Mouse (Mus musculus) liver, embryonic 14.5 days (tissue): ENCODE data around the gene Rara. TPM values are rescaled to one million over a fixed set of nuclear protein-coding genes. Genes with fewer than 3 reads are reported as not detected.

Source experiments
- ATAC-seq: fragments of 200-750 bp; cut with Nextera tagmentation; 2 replicates; pipeline ENCODE4 v1.8.0; 2017; ENCODE audit warnings: moderate number of reproducible peaks, mild to moderate bottlenecking, moderate library complexity; ENCODE audit not compliant: insufficient read depth
- DNase-seq, 3 experiments: peaks; one replicate each; pipeline ENCODE4 v3.0.0-alpha.2; 2012 to 2013; ENCODE audit warnings: low read depth in 3 of 3, low spot score in 3 of 3
- H3K27ac ChIP-seq: fragments of 300-500 bp; sonication (generic); 2 replicates; pipeline ENCODE4 v1.5.1; 2014; ENCODE audit warnings: moderate library complexity, mild to moderate bottlenecking, control low read depth, inconsistent platforms
- H3K27me3 ChIP-seq: fragments of 300-500 bp; sonication (generic); 2 replicates; pipeline ENCODE4 v1.6.1; 2014; ENCODE audit warnings: mild to moderate bottlenecking, low read length, moderate library complexity; ENCODE audit not compliant: control insufficient read depth, insufficient read depth
- H3K36me3 ChIP-seq: fragments of 300-500 bp; sonication (generic); replicated peaks from 2 replicates; pipeline ENCODE4 v1.6.1; 2014; ENCODE audit warnings: low read depth; ENCODE audit not compliant: control insufficient read depth, insufficient read depth
- H3K4me1 ChIP-seq, 2 experiments: fragments of 200-500 bp in 1 of 2; fragments of 300-500 bp in 1 of 2; sonication (generic) in 1 of 2; replicated peaks; 2 replicates each; pipeline ENCODE4 v1.6.1; 2012 to 2014; ENCODE audit warnings: antibody characterized with exemption in 1 of 2, inconsistent platforms in 1 of 2, low read length in 1 of 2; ENCODE audit not compliant: control insufficient read depth in 2 of 2, insufficient read depth in 2 of 2
- H3K4me2 ChIP-seq: fragments of 300-500 bp; sonication (generic); 2 replicates; pipeline ENCODE4 v1.6.1; 2014; ENCODE audit warnings: low read depth, mild to moderate bottlenecking, control low read depth, moderate library complexity
- H3K4me3 ChIP-seq, 2 experiments: fragments of 200-500 bp in 1 of 2; fragments of 300-500 bp in 1 of 2; sonication (generic) in 1 of 2; 2 replicates each; pipeline ENCODE4 v1.5.1; 2012 to 2014; ENCODE audit warnings: low read depth in 2 of 2, low read length in 2 of 2, mild to moderate bottlenecking in 2 of 2, control low read depth in 1 of 2, inconsistent platforms in 1 of 2, moderate library complexity in 1 of 2; ENCODE audit not compliant: insufficient read depth in 1 of 2
- H3K9ac ChIP-seq: fragments of 300-500 bp; sonication (generic); replicated peaks from 2 replicates; pipeline ENCODE4 v1.6.1; 2014; ENCODE audit warnings: mild to moderate bottlenecking, control low read depth, moderate library complexity
- H3K9me3 ChIP-seq: fragments of 300-500 bp; sonication (generic); 2 replicates; pipeline ENCODE4 v1.6.1; 2016; ENCODE audit warnings: low read length, mixed read lengths; ENCODE audit not compliant: control insufficient read depth
- CTCF ChIP-seq: IDR thresholded peaks from 2 replicates; pipeline ENCODE4 v1.5.1; 2016; ENCODE audit warnings: antibody characterized with exemption, low read depth, control low read depth
- EP300 ChIP-seq: IDR thresholded peaks from 2 replicates; pipeline ENCODE4 v1.6.1; 2016; ENCODE audit warnings: antibody characterized with exemption, low read depth
- WGBS: fragments of 180-500 bp; shearing (Covaris S2); extraction: QIAGEN DNeasy Blood & Tissue Kit; methylation state at CpG from one replicate; pipeline ENCODE4 v1.1.7; 2014; ENCODE audit not compliant: insufficient replicate concordance; 5-methylcytosine and 5-hydroxymethylcytosine counted together
- polyA plus RNA-seq, 2 experiments: library from polyadenylated mRNA; depleted of rRNA in 1 of 2; stranded (reverse) in 1 of 2; unstranded in 1 of 2; fragments of >200 nt; fragmentation: Nextera tagmentation in 1 of 2; extraction: Ambion mirVana in 1 of 2; gene quantifications; 2 replicates each; pipeline versions ENCODE4 v1.2.1 to v1.2.3; 2012 to 2014

Rara gene
- polyA plus RNA-seq, 2 experiments = 1.9 to 3.2 TPM

- Histone ChIP-seq H3K9ac (no peak overlapping the region), H3K27ac (no peak overlapping the region), H3K36me3 (no peaks in the 10 kb centered on the region), H3K9me3 (no peaks in the 10 kb centered on the region), H3K4me3 (no peak overlapping the region), H3K4me2 (no peak overlapping the region), H3K27me3 (peaks cover 26% of the 10 kb centered on the region), H3K4me1 (no peaks in the 10 kb centered on the region)
- no peak for TF ChIP-seq CTCF
- TF ChIP-seq EP300 = no peak
- DNase-seq = no peak
- 57% methylated on average over 15 of the region's 15 CpGs for WGBS
- ATAC-seq = no peak
These were observed 51.0 kb downstream of the Rara start for GRCm38 (mm10) chr11:98978526-98979148.

DNA sequence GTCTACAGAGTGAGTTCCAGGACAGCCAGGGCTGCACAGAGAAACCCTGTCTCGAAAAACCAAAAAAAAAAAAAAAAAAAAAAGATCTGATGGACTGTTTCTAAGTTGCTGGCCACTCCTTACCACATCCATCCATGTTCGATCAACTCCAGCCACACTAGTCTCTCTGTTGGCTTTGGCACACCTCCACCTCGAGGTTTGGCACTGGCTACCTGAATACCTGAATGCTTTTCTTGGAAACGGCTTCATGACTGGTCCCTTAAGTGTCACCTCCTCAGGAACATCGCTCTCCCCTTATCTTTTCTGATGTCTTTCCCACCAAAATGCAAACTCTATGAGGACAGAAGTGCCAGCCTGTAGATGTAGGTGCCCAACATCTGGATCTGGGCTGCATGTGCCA, 51.7 kb downstream of the Rara start:
- no peak overlapping the region for H3K4me2 ChIP-seq
- no peak overlapping the region for H3K4me3 ChIP-seq
- DNase-seq (no peak), ATAC-seq (no peak)
- no peaks in the 10 kb centered on the region for H3K36me3 ChIP-seq
- TF ChIP-seq EP300 (no peak), CTCF (no peak)
- peaks cover 31% of the 10 kb centered on the region for H3K27me3 ChIP-seq
- 72% methylated on average over 4 of the region's 5 CpGs for WGBS
- no peak overlapping the region for H3K9ac ChIP-seq
- no peaks in the 10 kb centered on the region for H3K9me3 ChIP-seq
- H3K27ac ChIP-seq = no peak overlapping the region
- no peaks in the 10 kb centered on the region for H3K4me1 ChIP-seq

- 37% methylated on average over 20 of the region's 20 CpGs for WGBS
These were observed 53.8 kb downstream of the Rara start for GRCm38 (mm10) chr11:98981289-98981996.

GRCm38 (mm10) chr11:98981997-98982772, 54.6 kb downstream of the Rara start:
- Histone ChIP-seq H3K9ac (no peak overlapping the region), H3K27me3 (peaks cover 31% of the 10 kb centered on the region)

More at GRCm38 (mm10) chr11:98981289-98981996, 53.8 kb downstream of the Rara start:
- Histone ChIP-seq H3K27ac (no peak overlapping the region), H3K4me1 (no peaks in the 10 kb centered on the region), H3K4me2 (peak overlapping the region; percentile 60; the same call in 1 of the 2 replicates), H3K27me3 (peaks cover 31% of the 10 kb centered on the region), H3K4me3 (no peak overlapping the region), H3K36me3 (no peaks in the 10 kb centered on the region), H3K9me3 (no peaks in the 10 kb centered on the region), H3K9ac (no peak overlapping the region)
- no peak for TF ChIP-seq CTCF
- TF ChIP-seq EP300 = no peak
- ATAC-seq (no peak), DNase-seq (no peak)

GRCm38 (mm10) chr11:98982773-98983133, 55.1 kb downstream of the Rara start, which contains the start of gene Gjd3:
TSS of gene Gjd3 (minus strand) at chr11:98983016.
- 2% methylated on average over 27 of the region's 28 CpGs for WGBS
- H3K9me3 ChIP-seq = no peaks in the 10 kb centered on the region
- DNase-seq (no peak), ATAC-seq (no peak)
- peak within 1 kb of the TSS; percentile 60 for H3K4me2 ChIP-seq
- H3K27ac ChIP-seq = no peak within 1 kb of the TSS
- no peaks in the 10 kb centered on the region for H3K4me1 ChIP-seq
- peak within 1 kb of the TSS; percentile 14 to 48 for H3K4me3 ChIP-seq
- TF ChIP-seq EP300 (no peak), CTCF (no peak)
- H3K36me3 ChIP-seq = no peaks in the 10 kb centered on the region; the same call in 1 of the 2 replicates
- H3K27me3 ChIP-seq = peaks cover 31% of the 10 kb centered on the region
- no peak within 1 kb of the TSS for H3K9ac ChIP-seq

More at GRCm38 (mm10) chr11:98981997-98982772, 54.6 kb downstream of the Rara start:
- H3K4me2 ChIP-seq = peak overlapping the region; percentile 60
- ATAC-seq = no peak
- no peak overlapping the region for H3K27ac ChIP-seq
- H3K9me3 ChIP-seq = no peaks in the 10 kb centered on the region
- no peaks in the 10 kb centered on the region for H3K36me3 ChIP-seq
- H3K4me1 ChIP-seq = no peaks in the 10 kb centered on the region
- under 1% methylated on average over 94 of the region's 94 CpGs for WGBS
- no peak for DNase-seq
- peak overlapping the region; percentile 14 to 48 for H3K4me3 ChIP-seq
- peak; percentile 56 for TF ChIP-seq CTCF
- no peak for TF ChIP-seq EP300
